Mouse (Mus musculus) kidney, postnatal 14 days (tissue): ENCODE results near the gene Them7.

ENCODE experiments used
- DNase-seq: peaks from one replicate; pipeline ENCODE4 v3.0.0; 2022; ENCODE audit warnings: mixed read lengths

Gene Them7

GRCm38 (mm10) chr2:105235380-105236115 is 11.4 kb downstream of the Them7 start:
- peak; percentile 59 for DNase-seq

GRCm38 (mm10) chr2:105237424-105237823 is 13.3 kb downstream of the Them7 start:
- DNase-seq, result no peak

- no peak for DNase-seq
These were observed 13.7 kb downstream of the Them7 start for GRCm38 (mm10) chr2:105237841-105238240.

- peak; percentile 63 for DNase-seq
These were observed 14.7 kb downstream of the Them7 start for GRCm38 (mm10) chr2:105238775-105239174.

DNA sequence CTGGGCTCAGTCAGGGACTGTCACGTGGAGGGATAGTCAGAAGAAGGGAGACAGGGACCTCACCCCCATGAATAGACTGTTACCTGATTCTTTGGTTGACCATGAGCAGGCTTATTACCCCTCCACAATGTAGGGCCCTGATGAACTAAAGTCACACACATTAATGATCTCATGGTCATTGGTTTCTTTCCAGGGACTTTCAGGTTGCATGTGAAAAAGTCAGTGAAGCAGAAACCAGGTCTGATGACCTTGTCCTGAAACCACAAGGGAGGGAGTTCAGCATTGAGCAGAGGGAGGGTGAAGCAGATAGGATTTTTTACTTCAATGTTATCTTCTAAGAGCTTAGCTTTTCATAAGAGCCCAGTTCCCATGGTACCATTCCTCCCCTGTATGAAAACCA is 16.5 kb downstream of the Them7 start:
- no peak for DNase-seq

DNA sequence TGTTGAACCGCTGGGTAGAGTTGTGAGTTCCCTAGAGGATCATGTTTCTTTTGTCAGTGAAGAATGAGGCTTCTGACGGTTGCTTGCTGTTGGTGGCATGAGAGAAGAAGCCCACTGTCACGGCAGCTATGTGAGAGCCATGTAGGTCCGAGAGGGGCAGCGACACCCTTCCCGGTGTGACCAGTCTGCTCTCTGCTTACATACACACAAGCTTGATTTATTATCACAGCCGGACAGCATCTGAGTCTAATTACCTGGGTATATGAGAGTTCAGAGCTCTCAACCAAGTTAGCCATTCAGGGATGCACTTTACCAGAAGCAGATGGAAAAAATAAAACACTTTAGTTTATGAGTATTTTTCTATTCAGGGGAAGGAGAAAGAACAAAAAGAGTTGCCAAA is 18.8 kb downstream of the Them7 start:
- DNase-seq, result no peak

GRCm38 (mm10) chr2:105244733-105245132 is 20.6 kb downstream of the Them7 start:
- DNase-seq, result no peak

DNA sequence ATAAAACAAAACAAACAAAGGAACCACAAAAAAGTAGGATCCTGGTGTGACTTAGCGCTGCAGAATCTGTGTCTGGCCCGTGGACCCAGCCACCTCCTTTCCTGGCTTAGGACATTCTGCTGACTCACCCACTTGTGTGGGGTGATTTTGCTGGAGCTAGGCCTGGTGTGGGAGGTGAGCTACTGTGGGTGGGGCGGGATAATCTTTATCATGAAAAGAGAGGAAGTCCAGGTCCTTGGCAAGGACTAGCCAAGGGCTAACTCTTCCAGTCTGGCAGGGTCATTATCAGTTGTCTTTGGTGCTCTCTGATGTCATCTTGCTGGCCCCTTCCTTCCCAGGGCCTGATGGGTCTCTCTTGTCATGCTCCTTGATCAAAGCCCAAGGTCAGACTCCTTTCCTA is 27.9 kb downstream of the Them7 start:
- no peak for DNase-seq

DNA sequence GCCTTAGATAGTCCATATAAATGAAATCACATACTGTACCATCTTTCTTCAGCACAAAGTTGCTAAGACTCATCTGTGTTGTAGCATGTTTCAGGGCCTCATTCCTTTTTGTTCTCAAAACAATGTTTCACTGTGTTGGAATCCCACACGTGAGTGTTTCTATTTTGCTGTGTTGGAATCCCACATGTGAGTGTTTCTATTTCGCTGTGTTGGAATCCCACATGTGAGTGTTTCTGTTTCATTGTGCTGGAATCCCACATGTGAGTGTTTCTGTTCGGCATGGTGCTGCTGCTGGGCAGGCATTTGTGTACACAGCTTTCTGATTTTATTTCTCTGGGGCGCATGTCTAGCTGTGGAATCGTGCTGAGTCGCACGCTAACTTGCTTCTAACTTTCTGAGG is 28.7 kb downstream of the Them7 start:
- no peak for DNase-seq

DNA sequence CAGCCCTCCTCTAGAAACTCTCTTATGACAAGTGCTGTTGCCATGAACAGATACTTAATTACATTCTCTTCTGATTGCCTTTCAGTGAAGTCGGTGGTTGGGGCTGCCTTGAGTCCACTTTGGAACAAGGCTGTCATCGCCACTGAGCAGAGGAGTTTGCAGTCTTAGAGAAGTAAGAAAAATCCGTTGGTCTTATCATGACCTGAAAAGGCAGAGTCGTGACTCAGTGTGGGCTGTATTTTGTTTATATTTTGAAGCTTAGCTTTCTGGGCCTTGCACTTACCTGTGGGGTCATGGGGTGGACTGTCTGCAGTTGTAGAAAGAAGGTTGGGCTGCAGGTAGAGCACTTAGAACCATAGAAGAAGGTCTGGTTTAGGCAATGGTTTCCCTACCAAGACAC is 31.3 kb downstream of the Them7 start:
- DNase-seq, result no peak

DNA sequence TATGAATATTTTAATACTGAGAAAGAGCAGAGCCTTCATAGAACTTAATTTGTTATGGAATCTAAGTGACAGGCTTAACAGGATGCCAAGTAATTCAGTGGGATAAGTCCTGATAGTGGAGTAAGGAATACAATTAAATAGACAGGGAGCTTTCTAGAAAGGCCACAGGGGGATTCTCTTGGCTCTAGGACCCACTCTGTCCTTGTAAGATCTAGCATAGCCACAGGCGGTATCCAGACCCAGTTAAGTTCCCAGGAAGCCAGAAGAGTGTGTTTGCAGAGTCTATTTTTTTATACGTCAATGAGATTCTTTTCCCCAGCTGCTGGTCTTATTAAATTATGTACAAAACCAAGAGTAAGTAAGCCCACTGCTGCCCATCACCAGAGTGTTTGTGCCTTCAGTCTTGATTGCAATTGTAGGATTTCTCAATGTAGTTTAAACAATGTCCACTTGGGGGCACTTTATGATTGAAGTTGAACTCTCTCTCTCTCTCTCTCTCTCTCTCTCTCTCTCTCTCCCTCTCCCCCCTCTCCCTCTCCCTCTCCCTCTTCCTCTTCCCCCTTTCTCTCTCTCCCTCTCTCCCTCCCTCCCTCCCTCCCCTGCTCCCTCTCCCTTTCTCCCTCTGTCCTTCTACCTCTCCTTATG is 32.4 kb downstream of the Them7 start:
- no peak for DNase-seq

- no peak for DNase-seq
These were observed 33.3 kb downstream of the Them7 start for GRCm38 (mm10) chr2:105257376-105257775.

DNA sequence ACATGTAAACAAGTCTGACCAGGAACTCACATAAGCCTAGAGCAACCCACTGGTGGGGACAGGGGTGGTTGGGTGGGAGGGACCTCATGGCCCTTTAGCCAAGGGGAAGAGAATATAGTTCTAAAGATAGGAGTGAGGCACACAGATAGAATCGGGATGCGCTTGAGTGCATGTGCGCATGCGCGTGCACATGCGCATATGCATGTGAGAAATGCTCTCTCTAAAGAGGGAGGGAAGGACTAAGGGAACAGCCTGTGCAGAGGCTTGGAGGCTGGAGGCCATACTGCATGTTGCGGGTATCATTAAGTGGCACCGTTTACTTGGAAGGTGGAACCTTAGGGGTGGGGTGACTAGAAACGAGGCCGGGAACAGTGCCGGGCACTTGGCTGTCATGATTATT is 37.2 kb downstream of the Them7 start:
- DNase-seq, result no peak

DNA sequence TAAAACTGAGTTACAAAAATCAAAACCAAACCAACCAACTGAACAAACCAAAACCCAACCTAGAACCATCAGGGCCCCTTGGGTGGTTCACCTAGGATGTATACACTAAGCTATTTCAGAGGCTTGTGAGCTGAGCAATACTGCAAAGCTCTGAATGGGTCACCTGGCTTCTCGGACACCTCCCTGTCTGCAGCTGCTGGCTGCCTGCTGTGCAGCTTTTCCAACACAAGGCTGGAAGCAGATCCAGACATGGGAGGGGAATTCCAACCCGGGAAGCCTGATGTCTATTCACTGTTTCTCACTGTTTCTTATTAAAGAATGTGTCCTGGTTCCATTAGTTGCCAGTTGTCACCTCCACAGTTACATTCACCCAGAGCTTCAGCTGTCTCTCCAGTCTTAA is 39.1 kb downstream of the Them7 start:
- DNase-seq, result no peak

- no peak for DNase-seq
These were observed 58.4 kb downstream of the Them7 start for GRCm38 (mm10) chr2:105282407-105283077.

GRCm38 (mm10) chr2:105283811-105284210 is 59.7 kb downstream of the Them7 start:
- no peak for DNase-seq

DNA sequence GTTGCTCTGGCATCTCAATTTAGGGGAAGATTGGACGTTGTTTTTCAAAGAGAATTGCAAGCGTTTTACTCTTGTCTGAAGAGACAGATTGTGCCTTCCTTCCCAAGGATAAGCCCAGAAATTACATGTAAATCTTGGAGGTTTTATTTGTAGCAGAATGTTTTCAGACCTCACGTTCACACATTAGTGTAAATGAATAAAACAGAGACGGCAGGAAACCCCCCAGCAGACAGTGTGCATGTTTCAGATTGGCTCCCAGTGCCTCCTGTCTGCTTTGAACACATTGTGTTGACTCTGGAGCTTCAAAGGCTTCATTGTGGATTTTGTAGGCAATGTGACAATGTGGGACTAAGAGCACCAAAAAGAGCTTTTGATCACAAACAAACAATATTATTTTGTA is 60.7 kb downstream of the Them7 start:
- no peak for DNase-seq

GRCm38 (mm10) chr2:105295823-105296222 is 71.7 kb downstream of the Them7 start:
- DNase-seq, result no peak

- no peak for DNase-seq
These were observed 74.8 kb downstream of the Them7 start for GRCm38 (mm10) chr2:105298888-105299287.

GRCm38 (mm10) chr2:105301082-105301481 is 77.0 kb downstream of the Them7 start:
- DNase-seq, result no peak

GRCm38 (mm10) chr2:105301531-105301930 is 77.4 kb downstream of the Them7 start:
- no peak for DNase-seq

- no peak for DNase-seq
These were observed 79.9 kb downstream of the Them7 start for GRCm38 (mm10) chr2:105303962-105304514.

- DNase-seq, result no peak
These were observed 81.8 kb downstream of the Them7 start for GRCm38 (mm10) chr2:105305876-105306275.

GRCm38 (mm10) chr2:105311414-105311813 is 87.3 kb downstream of the Them7 start:
- DNase-seq, result peak; percentile 8
